Mouse (Mus musculus): ENCODE measurements at regions not wholly inside any gene's neighbourhood (a gene's known extent, or its start where the extent isn't known, plus 50 kb on each side); places are given as distances from the start of the nearest gene placed in this dataset.
A peak's percentile ranks its signal among the peaks of the same experiment; 100 is the strongest.

GRCm38 (mm10) chr16:42808864-42809263 is 66.8 kb upstream of the Zbtb20 start:
- no peak for DNase-seq (ENCODE audit: low read depth, low spot score)

- DNase-seq (ENCODE audit: low read depth, low spot score) = peak; percentile 21
Measured at GRCm38 (mm10) chr16:42807536-42807935, 68.1 kb upstream of the Zbtb20 start.

GRCm38 (mm10) chr16:42803609-42804008 is 72.1 kb upstream of the Zbtb20 start:
- no peak for DNase-seq (ENCODE audit: low read depth, low spot score)

DNA sequence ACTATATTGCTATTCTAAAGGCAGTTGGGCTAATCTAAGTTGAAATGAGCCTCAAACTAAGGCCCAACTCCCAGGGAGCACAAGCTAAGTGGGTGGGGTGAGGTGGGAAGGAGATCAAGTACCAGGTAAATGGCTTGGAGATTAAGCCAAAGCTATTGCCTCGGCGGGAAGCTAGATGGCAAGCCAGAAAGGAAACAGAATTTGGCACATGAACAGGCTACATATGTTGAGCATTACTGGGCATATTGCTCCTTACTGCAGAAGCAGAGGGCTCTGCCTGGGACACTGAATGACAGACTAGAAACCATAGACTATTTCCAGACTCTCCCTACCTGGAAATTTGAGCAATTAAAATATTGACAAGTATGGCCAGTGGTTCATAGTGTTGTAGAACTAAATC is 83.1 kb upstream of the Zbtb20 start:
- DNase-seq (ENCODE audit: low read depth, low spot score) = no peak

DNA sequence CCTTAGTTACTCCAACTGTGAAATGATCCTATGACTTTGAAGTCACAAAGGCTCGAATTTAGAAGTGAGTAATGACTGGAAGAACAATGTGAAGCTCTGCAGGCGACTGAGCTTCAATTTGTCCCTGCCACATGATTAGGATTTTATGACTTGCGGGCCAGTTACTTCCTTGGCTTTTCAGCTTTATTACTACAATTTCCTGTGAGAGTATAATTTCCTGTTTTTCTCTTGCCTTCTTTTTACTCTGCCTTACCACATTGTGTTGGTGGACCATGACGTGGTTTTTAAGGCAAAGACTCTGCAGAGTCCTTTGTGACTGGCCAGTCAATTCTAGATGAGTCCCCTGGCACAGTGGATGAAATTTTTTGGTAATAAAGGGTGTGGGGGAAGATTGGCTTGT is 91.0 kb upstream of the Zbtb20 start:
- no peak for DNase-seq (ENCODE audit: low read depth, low spot score)

DNA sequence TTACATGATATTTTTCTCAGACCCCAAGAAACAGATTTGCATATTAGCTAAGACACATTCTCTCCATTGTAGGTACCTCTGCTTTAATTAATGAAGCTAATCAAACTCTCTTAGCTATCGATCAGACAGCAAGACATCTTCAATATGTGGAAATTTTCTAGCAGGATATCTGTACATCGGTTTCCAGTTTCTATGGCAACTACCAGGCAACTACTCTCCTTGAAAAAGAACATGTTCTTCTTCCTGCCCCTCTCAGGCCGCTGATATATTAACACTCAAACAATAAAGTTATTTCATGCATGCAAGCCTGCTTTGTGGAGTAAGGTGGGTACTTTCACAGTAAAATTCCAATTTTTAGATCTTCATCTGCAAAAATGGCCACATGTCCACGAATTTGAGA is 91.7 kb upstream of the Zbtb20 start:
- no peak for DNase-seq (ENCODE audit: low read depth, low spot score)

DNA sequence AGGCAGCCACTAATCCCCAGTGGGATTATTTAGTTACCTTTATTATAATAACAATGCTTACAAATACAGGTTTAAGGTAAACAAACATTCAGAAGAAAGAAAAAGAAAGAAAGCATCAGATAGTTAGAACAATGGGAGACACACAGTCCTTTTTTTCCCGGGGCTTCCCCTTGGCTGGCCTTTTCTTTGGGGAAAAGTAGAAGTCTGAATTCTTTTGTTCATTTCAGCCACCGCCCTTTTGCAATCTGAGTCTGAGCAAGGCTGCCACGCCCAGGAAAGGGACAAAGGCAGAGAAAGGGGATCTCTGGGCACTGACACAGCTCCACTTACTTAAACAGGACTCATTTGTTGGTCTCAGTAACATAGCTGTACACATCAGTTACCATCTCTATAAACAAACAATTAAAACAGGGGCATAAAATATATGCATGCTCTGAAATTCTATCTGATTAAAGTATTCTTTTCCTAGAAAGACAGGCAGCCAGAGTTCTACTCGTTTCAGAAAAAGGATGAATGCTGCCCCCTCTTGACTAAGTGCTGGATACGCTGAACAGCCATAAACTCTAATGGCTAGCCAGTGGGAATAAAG is 93.5 kb upstream of the Zbtb20 start:
- peak; percentile 98 for DNase-seq (ENCODE audit: low read depth, low spot score)

GRCm38 (mm10) chr16:42781096-42782071 is 94.3 kb upstream of the Zbtb20 start:
- peak; percentile 98 for DNase-seq (ENCODE audit: low read depth, low spot score)

- DNase-seq (ENCODE audit: low read depth, low spot score) = no peak
Measured at GRCm38 (mm10) chr16:42779957-42780356, 95.7 kb upstream of the Zbtb20 start.

DNA sequence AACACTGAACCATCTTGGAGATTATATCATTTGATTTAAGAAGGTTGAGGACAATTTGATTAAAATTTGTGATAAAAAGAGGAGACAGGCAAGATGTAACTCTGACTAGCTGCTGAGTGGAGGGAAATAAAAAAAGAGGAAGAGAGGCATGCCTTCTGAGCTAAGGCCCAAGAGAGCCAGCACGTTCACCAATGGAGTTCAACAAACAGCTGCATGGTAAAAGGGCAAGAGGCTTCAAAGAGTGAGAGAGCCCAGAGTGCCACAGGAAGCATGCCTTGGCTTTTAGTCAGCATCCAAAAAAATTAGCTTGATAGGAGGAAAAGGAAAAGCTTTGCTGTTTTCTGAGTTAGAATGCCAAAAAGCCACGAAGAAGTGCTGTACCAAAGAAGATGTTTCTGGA is 103.0 kb upstream of the Zbtb20 start:
- no peak for DNase-seq (ENCODE audit: low read depth, low spot score)

DNA sequence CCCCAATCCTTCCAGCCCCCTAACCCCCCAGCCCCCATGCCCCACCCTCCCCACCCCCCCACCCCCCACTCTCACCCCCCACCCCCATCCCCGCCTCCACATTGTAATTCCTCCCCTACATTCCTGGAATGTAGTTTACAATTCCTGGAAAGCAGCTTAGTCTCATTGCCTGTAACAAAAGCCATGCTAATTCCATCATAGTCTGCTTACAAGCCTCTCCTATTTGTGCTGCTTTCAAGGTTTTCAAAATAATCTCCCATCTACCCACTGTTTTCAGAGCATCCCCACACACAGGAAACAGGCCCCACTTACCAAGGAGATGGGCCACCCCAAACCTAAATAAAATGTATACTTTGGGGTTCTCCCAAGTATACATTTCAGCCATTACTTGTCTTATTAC is 105.5 kb upstream of the Zbtb20 start:
- DNase-seq (ENCODE audit: low read depth, low spot score) = peak; percentile 66

DNA sequence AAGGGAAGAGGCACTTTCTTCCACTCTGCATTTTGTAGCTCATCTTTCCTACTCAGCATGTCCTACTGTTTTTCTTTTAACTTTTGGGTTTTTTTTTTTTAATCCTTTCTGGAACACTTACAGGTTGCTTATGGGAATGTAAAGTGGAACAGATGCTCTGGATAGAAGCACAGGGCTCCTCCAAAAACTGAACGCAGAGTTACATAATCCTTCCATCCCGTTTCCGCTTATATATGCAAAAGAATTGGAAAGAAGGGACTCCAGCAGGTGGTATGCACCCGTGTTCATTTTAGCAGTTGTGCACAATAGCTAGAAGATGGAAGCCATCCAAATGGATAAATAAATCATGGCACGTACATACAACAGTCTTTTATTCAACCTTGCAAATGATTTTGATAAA is 127.0 kb upstream of the Zbtb20 start:
- DNase-seq (ENCODE audit: low read depth, low spot score) = no peak

GRCm38 (mm10) chr16:42745943-42746675 is 129.6 kb upstream of the Zbtb20 start:
- DNase-seq (ENCODE audit: low read depth, low spot score) = no peak

- no peak for DNase-seq (ENCODE audit: low read depth, low spot score)
Measured at GRCm38 (mm10) chr16:42743538-42743937, 132.1 kb upstream of the Zbtb20 start.

DNA sequence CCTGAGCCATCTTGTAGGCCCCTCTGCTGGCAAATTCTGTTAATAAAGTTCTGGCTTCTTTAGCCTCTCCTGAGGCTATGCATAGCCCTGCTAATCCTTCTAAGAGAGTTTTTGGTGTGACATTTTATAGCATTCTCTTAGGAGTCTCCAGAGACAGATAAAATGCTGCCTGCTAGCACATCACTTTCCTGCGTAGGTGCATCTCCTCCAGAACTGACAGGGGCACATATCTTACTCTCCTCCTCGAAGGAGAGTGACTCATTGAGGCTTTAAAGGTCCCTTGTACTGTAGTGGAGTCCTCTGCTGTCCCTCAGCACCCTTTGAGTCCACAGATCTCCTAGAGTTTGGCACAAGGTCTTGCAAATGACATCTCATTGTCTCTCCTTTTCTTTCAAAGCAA is 132.6 kb upstream of the Zbtb20 start:
- no peak for DNase-seq (ENCODE audit: low read depth, low spot score)

- no peak for DNase-seq (ENCODE audit: low read depth, low spot score)
Measured at GRCm38 (mm10) chr16:42727826-42728225, 147.9 kb upstream of the Zbtb20 start.

DNA sequence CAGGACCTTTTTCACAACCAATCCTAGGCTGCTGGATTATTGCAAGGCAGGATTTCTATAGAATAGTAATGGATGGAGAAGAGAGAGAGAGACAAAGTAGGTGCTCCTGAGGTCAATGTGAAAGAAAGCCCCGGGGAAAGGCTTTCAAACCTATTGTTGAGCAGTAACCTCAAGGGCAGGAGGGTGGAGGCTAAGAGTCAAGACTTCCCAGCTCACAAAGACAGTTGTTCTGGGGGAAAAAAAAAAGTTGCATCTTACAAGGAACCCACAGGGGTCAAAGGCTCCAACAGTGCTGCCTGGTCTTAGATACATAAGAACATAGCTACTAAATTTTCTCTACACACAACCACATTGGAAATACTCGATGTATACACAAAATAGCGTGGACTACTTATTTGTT is 155.8 kb upstream of the Zbtb20 start:
- peak; percentile 27 for DNase-seq (ENCODE audit: low read depth, low spot score)

DNA sequence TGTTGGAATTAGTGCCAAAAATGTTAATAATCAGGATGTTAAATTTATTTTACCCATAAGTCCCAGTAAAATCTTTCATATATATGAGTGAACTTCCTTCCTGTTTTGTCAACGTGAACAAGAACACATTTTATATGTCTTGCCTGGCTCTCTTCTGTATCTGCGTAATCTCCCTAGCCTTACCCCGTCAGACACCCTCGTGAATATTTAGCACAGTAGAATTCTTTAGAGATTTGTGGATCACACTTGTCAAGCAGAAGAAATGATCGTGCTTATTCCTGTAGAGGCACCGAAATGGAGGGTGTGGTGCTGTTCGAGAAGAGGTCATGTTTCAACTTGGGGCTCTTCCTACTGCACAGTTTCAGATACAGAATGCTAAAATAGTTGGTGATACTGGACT is 157.2 kb upstream of the Zbtb20 start:
- DNase-seq (ENCODE audit: low read depth, low spot score) = no peak

DNA sequence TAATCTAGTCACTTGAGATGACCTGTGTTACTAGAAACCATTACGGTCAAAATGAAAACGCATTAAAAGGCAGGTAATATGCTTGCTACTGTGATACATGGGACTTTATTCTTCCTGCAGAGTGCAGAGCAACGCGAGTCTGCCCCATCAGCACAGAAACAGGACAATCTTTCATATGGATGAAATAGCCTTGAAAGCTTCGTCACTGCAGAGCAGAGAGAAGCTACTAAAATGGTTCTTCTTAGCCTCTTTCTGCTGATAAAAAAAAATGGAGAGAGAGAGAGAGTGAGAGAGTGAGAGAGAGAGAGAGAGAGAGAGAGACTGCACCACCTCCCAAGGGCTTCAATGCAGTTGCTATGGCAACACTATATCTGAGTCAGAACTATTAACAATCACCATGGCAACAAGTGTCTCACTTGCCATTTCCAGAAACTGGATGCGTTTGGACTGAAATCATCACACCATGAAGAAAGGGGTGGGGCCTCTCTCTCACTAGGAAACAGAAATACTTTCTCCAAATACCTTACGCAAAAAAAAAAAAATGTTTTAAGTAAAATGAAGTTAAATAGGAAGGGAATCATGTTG is 157.8 kb upstream of the Zbtb20 start:
- peak; percentile 60 for DNase-seq (ENCODE audit: low read depth, low spot score)

GRCm38 (mm10) chr16:42717075-42717827 is 158.4 kb upstream of the Zbtb20 start:
- no peak for DNase-seq (ENCODE audit: low read depth, low spot score)

GRCm38 (mm10) chr16:42702676-42703075 is 173.0 kb upstream of the Zbtb20 start:
- no peak for DNase-seq (ENCODE audit: low read depth, low spot score)
